29 mouse cellular contexts compared by ENCODE assay signal in the genomic region with DNA sequence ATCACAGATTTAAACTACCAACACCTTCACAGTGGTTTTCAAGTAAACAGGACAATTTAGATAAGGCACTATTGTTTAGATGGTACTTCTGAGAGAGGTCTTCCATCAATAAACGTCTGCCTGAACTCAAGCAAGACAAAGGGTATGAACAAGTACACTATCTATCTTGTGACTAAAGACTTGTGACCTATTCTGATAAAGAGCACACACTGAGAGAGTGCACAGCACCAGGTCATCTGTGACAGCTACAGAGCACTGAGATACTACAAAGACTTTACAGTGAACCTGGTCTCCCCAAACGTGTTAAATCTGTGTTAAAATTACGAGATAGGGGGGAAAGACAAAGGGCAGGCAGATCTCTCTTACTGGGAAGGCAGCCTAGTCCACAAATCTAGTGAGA.
"Had no signal": no experiment of that assay in that cellular context is flagged by ENCODE, and none has a peak within 500 bp of the region (broad histone marks: within the 10 kb centered on the region; RNA-seq: fewer than 3 reads in every experiment).

No protein-coding gene starts in this region.

- H3K9me3 ChIP-seq: limb, embryonic 10.5 days; limb, embryonic 12.5 days; limb, embryonic 13.5 days; limb, embryonic 15.5 days; liver, embryonic 12.5 days; liver, embryonic 13.5 days; liver, embryonic 15.5 days; lung, embryonic 15.5 days; megakaryocyte, embryonic 14.5 days; midbrain, embryonic 10.5 days; midbrain, embryonic 12.5 days; midbrain, embryonic 13.5 days; midbrain, embryonic 15.5 days; neural tube, embryonic 12.5 days had no signal

- DNase-seq: left cerebral cortex, postnatal 4 days; liver; liver, embryonic 13.5 days; liver, postnatal 0 days; lung, postnatal 10 days; lung, postnatal 14 days; lung, postnatal 36 days; lung, postnatal 4 days; midbrain, embryonic 14.5 days had no signal

- H3K9ac ChIP-seq: limb, embryonic 12.5 days; limb, embryonic 13.5 days; limb, embryonic 15.5 days; liver, embryonic 12.5 days; liver, embryonic 13.5 days; liver, embryonic 14.5 days; liver, embryonic 15.5 days; liver, postnatal 0 days; lung, embryonic 14.5 days; lung, embryonic 15.5 days; midbrain, embryonic 12.5 days; midbrain, embryonic 13.5 days; midbrain, embryonic 15.5 days; neural tube, embryonic 12.5 days had no signal

- H3K4me1 ChIP-seq: limb, embryonic 10.5 days; limb, embryonic 12.5 days; limb, embryonic 13.5 days; limb, embryonic 15.5 days; liver, embryonic 12.5 days; liver, embryonic 13.5 days; liver, embryonic 15.5 days; lung, embryonic 15.5 days; midbrain, embryonic 10.5 days; midbrain, embryonic 12.5 days; midbrain, embryonic 13.5 days; midbrain, embryonic 15.5 days; neural tube, embryonic 12.5 days had no signal

- H3K4me3 ChIP-seq: limb, embryonic 10.5 days; limb, embryonic 12.5 days; limb, embryonic 13.5 days; limb, embryonic 15.5 days; liver, embryonic 12.5 days; liver, embryonic 13.5 days; liver, embryonic 15.5 days; lung, embryonic 15.5 days; megakaryocyte, embryonic 14.5 days; midbrain, embryonic 10.5 days; midbrain, embryonic 12.5 days; midbrain, embryonic 13.5 days; midbrain, embryonic 15.5 days; myocyte; neural tube, embryonic 12.5 days had no signal

- H3K27ac ChIP-seq: limb, embryonic 10.5 days; limb, embryonic 12.5 days; limb, embryonic 13.5 days; limb, embryonic 15.5 days; liver, embryonic 12.5 days; liver, embryonic 13.5 days; liver, embryonic 14.5 days; liver, embryonic 15.5 days; macrophage; midbrain, embryonic 10.5 days; midbrain, embryonic 12.5 days; midbrain, embryonic 13.5 days; midbrain, embryonic 15.5 days; neural tube, embryonic 12.5 days had no signal

- ATAC-seq: liver, embryonic 12.5 days; liver, postnatal 0 days; midbrain, embryonic 13.5 days; midbrain, embryonic 15.5 days; midbrain, embryonic 16.5 days had no signal

- H3K27me3 ChIP-seq: limb, embryonic 12.5 days; limb, embryonic 13.5 days; limb, embryonic 15.5 days; liver, embryonic 12.5 days; liver, embryonic 13.5 days; liver, embryonic 15.5 days; lung, embryonic 15.5 days; megakaryocyte, embryonic 14.5 days; midbrain, embryonic 12.5 days; midbrain, embryonic 13.5 days; midbrain, embryonic 15.5 days; neural tube, embryonic 12.5 days had no signal

- H3K4me2 ChIP-seq: limb, embryonic 12.5 days; limb, embryonic 13.5 days; limb, embryonic 15.5 days; liver, embryonic 11.5 days; liver, embryonic 12.5 days; liver, embryonic 13.5 days; liver, embryonic 15.5 days; lung, embryonic 14.5 days; midbrain, embryonic 11.5 days; midbrain, embryonic 12.5 days; midbrain, embryonic 13.5 days; midbrain, embryonic 15.5 days; neural tube, embryonic 12.5 days had no signal
